Mouse (Mus musculus) lung, adult 18-20 months (tissue): Measurements from ENCODE around the gene Slc11a2.
"Not testable (repeated sequence)": the region's sequence is repeated elsewhere in the genome, so short reads cannot be mapped to it uniquely, and the experiment has no call there.

Experiments used
- DNase-seq, 2 experiments: peaks; one replicate each; pipeline ENCODE4 v3.0.0; 2022; ENCODE audit warnings: mixed read lengths in 2 of 2

The Slc11a2 gene

DNA sequence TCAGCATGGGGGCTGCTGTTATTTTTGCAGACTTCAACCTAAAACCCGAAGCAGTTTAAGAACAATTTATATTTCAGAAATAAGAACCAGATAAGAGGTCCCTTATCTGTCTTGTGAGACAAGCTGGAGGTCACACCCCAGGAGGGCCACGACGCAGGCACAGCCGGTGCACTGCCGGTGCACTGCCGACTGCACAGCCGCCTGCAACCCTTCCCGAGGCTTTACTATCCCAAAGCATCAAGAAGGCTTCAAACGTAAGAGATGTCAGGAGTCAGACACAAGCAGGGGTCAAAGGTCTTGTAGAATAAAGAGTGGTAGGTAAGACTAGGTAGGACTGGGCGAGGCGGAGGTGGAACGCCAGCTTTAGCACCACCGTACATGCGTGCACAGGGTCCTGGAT is 22.5 kb downstream of the Slc11a2 start:
- no peak for DNase-seq

DNA sequence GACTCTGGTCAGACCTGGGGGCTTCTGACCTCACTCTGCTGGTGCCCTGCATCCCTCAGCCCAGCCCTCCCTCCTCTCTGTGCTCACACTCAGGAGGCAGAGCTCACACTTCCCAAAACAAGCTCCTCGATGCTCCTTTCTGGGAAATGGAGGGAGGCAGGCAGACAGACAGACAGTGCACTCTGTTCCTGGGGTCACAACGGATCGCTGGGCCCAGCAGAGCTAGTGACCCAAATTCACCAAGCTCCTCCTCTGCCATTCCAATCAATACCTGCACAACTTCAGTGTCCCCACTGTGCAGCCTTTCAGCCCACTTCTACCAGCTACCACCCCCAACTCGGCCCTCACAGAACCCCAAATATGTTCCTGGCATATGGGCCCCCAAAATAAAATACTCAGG is 23.1 kb downstream of the Slc11a2 start:
- DNase-seq, result no peak

DNA sequence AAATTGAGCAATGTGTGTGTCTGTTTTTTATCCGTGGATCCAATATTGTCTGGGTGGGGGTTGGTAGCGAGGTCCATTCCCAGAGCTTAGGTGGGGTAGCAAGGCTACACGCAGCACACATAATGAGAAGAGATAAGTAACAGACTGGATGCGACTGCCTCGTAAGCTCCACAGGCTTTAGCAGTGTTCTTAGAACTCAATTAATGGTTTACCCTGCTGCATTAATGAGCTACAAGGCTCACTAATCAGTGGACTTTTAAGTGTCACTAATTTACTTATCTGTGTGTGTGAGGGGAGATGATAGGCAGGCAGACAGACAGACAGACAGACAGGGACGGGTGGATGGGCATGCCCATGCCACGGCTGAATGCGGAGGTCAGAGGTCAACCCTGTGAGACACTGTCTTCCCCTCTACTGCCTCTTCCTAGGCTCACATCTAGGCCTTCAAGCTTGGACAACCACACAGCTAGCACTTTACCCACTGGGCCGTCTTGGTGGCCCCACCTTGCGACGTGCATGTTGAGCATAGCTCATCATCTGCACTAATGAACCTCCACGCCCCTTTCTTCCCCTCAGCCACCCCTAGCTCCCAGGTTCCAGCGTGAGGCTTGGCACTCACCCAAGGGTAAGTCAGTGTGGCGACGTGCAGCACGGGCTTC is 24.2 kb downstream of the Slc11a2 start:
- no peak for DNase-seq

DNA sequence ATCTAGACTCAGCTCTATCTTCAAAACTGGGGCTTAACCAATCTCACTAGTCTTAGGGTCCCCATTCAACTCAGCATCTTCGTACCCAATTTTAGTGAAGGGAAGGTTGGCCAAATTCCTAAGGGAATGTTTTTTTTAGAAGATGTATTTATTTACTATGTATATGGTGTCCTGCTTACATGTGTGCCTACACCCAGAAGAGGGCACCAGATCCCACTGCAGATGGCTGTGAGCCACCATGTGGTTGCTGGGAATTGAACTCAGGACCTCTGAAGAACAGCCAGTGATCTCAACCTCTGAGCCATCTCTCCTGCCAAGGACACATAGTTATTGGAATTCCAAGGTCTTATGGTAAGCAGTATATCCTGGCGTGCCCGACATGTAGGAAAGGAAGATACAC is 29.3 kb downstream of the Slc11a2 start:
- no peak for DNase-seq

DNA sequence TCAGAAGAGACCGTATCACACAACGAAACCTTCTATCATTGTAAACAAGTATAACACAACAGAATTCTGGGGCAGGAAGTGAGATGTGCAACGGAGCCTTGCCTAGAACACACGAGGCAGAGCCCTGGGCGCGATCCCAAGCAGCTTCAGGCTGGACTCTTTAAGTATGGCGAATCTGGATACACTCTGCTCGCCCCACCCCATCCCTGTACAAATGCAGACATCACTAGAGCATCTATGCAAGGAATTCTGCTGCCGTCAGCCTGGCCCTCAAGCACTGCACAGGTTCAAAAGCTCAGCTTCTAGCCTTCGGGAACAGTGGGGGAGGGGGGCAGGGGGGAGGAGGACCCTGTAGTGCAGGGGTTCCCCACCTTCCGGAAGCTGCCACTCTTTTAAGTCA is 31.9 kb downstream of the Slc11a2 start:
- no peak for DNase-seq

DNA sequence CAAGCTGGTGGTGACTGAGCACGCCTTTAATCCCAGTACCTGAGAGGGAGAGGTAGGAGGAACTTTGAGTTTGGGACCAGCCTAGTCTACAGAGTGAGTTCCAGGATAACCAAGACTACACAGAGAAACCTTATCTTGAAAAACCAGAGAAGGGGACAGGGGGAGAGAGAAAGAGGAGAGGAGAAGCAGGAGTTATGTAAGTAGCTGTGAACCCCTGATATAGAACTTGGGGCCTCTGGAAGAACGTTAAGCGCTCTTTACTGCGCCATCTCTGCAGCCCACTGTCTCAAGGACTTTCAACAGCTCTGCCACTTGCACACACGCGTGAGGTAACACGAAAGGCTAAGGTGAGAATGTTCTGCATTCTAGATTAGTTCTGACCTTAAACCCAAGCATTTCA is 33.3 kb downstream of the Slc11a2 start:
- no peak for DNase-seq

DNA sequence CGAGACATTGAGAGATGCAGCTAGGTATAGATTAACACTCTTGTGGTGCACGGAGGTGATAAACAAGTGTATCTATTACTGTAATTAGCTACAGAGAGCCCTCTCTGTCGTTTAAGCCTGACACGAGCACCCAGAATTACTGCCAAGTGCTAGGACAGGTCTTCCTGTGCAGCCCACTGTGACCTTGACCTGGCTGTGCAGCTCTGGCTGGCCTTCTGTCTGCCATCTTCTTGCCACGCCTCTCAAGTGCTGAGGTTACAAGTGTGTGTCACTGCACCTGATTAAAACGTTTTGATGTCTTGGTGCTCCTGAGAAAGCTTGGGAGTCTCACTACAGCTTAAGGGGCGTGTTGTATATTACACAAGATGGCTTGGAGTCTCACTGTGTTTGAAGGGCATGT is 33.8 kb downstream of the Slc11a2 start:
- no peak for DNase-seq

DNA sequence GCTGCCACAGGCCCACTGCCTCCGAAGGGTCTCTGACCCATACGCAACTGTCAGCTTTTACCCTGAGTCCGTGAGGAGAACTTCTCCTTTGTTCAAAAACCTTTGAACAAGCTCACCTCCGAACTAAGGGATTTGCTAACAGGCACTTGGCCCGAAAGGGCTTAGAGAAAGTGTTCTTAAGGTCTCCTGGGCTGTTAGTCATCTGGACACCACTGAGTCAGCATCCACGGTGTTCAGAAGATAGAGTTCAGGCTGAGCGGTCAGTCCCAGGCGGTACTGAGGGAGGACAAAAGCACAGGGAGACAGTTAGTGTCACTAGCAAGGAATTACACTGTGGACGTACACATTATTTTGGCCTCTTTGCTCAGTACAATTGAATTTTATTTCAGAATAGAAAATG is 36.0 kb downstream of the Slc11a2 start:
- DNase-seq, result no peak

DNA sequence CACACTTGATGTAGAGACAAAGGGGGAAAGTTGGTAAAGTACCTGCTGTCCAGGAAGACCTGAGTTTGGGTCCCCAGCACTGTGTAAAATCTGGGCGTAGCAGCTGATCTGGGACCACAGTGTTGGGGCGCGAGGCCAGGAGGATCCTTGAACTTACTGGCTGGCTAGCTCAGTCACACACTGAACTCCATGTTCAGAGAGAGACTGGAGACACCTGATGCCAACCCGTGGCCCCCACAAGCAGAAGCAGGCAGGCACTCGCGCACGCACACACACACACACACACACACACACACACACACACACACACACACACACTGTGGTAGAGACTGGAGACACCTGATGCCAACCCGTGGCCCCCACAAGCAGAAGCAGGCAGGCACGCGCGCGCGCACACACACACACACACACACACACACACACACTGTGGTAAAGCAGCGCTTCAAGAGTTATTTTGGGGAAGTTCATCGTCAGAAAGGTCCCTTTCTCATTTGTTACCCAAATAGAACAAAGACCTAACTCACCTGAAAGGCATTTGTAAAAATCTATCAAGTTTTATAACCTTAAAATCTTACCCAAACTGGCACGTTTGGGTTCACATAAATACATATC is 36.5 kb downstream of the Slc11a2 start:
- no peak for DNase-seq

DNA sequence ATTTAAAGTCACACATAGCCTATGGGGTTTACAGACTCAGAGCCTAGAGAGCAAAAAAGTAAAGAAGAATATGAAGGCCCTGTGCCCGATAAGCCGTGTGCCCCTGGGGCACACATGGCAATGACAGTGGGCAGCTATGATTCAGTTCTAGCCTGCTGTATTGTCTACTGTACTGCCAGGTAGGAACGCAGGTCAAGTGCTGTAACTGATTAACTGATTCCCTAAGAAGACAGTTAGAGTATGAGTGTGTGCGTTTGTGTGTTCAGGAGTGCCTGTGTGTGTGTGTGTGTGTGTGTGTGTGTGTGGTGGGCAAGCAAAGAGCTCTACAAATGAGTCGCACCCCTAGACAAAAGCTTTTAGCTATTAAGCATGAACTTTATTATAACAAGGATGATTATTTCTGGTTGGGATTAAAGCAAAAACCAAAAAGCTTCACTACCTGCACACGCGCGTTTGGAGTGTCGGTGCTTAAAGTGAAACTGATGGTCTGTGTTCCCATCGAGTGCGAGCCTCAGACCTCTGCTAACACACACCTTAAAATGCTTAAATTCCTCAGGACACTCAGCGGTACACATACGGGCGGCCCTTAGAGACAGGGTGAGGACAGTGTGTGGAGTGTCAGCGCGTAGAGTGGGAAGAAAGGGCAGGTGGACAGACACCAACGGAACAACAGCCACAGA is 37.2 kb downstream of the Slc11a2 start:
- peak; percentile 35 to 57 for DNase-seq

DNA sequence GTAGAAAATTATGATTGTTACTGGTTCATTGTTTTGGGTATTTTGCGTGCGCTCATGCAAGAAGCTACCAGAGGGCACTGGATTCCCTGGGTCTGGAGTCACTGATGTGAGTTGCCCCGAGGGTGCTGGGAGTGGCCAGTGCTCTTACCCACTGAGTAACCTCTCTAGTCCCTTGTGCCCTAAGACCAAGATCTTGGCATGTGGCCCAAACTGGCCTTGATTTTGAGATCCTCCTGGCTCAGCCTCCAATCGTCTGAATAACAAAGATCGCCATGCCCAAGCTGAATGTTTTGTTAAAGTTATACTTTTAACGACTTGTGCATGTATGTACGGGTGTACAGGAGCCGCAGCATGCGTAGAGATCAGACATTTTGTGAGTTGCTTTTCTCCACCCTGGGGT is 39.2 kb downstream of the Slc11a2 start:
- no peak for DNase-seq

DNA sequence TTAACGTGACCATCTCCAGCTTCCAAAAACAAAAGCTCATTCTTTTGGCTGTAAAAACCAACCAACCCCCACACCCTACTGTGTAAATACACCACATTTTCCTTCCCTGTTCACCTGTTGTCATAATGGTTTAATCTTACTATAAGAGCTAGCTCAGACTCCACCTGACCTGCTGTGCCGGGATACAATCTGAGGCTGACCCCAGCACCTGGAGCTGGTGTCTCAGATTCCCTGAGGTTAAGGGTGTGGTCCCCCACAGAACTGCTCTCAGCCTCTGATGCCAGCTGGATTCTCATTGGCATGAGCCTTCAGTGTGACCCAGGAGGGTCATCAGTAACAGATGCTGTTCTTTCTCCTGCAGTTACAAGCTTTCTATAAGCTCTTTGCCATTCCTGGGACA is 44.8 kb downstream of the Slc11a2 start:
- no peak for DNase-seq

DNA sequence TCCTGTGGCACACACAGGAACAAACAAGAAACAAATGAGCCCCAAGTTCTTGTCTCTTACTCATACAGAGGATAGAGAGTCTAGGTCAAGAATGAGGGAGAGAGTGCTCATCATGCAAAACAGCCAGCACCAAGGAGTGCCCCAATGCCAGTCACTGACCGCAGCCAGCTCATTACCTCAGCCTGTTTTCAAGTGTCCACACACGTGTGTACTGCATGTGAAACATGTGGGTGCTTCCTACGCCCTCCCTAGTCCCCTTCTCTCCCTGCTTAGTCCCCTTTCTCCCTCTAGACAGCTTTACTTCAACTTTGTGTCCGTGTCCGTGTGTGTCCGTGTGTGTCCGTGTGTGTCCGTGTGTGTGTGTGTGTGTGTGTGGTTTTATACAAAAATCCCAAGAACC is 45.2 kb downstream of the Slc11a2 start:
- peak; percentile 20 to 55 for DNase-seq

DNA sequence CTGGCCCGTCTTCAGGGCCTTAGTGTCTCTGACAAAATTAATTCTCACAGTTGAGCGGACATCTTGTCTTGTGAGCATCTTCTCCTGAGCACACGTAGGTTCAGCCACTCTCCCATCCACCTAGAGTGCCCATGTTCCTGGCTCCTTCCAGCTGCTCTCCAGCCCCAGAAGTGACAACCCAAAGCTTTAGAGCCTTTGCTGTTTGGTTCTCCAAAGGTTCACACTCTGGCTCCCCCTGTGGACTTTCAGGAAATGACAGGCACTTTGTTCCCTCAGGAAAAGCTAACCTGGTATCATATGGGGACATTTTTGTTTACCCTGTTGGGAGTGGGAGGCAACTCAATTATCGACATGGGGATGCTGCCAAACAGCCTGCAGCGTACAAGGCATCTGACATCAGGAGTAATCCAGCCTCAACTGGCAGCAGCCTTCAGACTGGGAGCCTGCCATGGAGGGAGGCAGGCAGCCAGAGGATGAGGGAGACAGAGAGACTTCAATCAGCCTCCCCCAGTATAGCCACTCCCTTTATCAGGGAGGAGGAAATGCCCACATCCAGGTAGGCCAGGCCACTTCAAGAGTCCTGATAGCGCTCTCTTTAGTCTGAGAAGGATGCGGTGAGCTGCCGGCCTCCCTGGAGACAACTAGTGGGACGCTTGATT is 46.9 kb downstream of the Slc11a2 start:
- DNase-seq, result not testable (repeated sequence)

DNA sequence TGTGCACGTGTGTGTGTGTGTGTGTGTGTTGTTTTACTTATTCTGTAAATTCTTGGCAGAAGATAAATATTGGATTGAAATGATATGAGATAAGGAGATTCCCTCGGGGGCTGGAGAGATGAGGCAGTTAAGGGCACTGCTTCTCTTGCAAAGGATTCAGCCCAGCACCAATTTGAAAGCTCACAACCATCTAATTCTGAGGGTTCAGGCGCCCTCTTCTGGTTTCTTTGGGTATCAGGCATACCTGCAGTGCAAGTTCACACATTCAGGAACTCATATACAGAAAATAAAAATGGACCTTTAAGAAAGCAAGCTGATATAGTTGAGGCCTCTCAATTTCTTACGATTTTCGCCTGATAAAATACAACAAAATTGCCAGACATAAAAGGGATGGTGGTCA is 49.8 kb downstream of the Slc11a2 start:
- DNase-seq, result peak; percentile 60 to 73

DNA sequence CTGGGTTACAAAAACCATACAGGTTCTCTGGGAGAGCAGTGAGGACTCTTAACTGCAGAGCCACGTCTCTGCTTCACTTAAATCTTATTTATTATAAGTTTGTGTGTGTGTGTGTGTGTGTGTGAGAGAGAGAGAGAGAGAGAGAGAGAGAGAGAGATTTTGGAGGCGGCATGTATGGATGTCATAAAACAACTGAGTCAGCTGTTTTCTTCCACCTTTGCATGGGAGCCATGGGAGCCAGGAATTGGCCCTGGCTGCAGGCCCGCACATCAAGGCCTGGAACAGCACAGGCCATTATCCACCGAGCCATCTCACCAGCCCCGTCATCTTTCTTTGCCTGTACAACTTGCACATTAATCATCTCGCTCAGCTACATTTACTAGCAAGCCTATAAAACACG is 57.8 kb downstream of the Slc11a2 start:
- DNase-seq, result no peak

DNA sequence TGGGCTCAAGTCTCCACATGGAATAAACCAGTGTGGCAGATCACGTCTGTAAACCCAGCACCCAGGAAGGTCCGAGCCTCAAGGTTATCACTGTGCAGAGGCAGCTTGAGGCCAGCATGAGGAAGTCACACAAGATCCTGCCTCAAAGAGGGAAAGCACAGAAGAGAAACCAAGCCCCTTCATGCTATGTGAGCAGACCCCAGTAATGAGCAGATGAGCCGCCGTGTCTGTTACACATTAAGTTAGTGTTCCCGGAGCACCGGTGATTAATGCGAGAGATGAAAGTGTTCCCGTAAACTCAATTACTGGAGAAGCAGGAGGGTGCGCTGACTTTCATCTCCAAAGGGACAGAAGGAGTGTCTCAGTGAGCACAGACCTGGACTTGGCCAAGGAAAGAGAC is 58.9 kb downstream of the Slc11a2 start:
- not testable (repeated sequence) for DNase-seq

DNA sequence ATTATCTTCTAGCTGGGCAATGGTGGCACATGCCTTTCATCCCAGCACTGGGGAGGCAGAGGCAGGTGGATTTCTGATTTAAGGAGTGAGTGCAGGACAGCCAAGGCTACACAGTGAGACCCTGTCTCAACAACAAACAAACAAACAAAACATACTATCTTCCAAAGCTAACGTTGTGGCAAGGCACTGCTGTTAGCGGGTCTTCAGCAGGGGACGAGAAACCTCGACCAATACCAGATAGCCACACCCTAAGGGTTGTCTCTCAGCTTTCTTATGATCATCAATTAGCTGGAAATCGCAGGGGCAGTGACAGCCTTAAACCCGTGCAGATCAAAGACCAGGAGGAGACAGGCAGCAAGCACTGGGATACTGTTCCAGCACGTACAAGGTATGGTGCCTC is 60.6 kb downstream of the Slc11a2 start, which contains the start of gene Higd1c:
Higd1c (plus strand) TSS at position 301 of the 400 bp plus-strand sequence.
- no peak for DNase-seq

DNA sequence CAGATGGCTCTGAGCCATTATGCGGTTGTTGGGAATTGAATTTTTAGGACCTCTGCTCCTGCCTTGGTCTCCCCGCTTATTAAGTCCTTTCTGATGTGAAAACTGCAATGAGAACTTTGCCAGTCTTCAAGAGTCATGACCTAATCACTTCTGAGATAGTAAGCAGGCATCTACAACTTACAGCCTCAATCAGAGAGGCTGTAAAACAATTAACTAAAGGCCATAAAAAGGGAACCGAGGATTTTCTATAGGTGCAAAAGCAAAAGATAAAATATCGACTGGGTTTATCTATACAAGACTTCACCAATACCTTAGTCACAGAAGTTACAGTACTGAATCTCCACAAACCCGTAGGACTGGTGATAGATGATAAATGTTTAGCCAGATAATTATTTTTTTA is 69.0 kb downstream of the Slc11a2 start:
- DNase-seq, result no peak

DNA sequence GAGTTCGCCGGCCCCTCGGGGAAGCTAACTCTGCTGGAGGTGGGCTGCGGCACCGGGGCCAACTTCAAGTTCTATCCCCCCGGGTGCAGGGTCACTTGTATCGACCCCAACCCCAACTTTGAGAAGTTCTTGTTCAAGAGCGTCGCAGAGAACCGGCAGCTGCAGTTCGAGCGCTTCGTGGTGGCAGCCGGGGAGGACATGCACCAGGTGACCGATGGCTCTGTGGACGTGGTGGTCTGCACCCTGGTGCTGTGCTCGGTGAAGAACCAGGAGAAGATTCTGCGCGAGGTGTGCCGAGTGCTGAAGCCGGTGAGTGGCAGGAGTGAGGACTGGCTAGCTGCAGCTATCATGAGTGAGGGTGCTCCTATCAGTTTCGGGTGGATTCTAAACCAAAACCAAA is 71.5 kb downstream of the Slc11a2 start:
- not testable (repeated sequence) for DNase-seq

DNA sequence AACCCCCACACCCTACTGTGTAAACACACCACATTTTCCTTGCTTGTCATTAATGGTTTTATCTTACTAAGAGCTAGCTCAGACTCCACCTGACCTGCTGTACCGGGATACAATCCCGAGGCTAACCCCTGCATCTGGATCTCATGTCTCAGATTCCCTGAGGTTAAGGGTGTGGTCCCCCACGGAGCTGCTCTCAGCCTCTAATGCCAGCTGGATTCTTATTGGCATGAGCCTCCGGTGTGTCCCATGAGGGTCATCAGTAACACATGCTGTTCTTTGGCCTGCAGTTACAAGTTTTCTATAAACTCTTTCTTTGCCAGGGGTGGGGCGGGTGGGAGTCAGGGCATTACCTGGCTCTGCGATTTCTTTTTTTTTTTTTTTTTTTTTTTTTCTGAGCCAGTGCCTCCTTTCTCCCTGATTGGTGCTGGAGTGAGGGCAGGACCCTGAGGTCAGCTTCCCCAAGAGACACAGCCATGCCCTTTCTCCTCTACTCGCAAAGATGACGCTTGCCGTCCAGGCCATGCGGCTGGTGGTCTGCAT is 72.1 kb downstream of the Slc11a2 start, which contains the start of the genes Methig1 and Mettl7a2:
Methig1 (plus strand) TSS at position 439 of the 540 bp plus-strand sequence.
Mettl7a2 (plus strand) TSS at position 490 of the 540 bp plus-strand sequence.
- DNase-seq, result no peak

DNA sequence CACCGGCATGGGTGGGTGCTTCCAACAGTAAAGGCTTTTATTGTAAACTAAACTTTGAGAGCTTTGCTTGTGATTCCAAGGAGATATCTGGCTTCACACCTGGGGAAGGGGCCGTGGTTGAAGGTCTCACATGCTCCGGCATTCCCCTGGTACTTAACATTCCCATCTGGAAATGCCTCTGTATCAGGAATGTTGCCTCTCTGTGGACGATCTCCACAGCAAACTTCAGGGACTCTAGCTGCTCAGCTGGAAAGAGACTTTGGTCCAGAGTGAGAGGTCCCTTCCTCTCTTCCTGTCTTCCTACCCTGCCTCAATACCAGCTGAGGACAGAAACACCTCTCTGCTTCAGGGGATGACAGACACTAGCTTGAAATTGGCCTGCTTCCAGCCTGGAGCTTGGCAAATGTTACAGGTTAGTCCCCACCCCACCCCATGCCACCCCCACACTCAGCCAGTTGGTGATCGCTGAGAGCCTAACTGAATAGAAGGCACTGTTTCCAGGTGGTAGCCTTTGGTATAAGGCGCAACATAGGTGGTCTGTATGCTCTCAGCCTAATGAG is 73.3 kb downstream of the Slc11a2 start:
- no peak for DNase-seq

DNA sequence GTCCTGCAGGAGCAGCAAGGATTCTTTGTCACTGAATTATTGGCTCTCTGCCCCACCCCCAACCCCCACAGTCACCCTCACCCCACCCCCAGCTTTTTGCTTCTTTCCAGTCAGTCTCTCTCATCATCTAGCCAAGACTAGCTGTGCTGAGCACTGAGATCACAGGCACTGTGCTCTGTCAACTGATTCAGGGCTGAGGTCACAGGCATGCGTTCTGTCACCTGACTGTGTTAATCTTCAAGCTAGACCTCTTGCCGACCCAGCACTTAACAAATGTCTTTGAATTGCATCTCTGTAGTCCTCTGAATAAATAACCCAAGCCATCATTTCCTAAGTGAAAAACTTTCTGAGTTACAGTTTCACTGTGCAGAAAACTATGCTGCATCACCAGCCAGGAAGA is 75.4 kb downstream of the Slc11a2 start:
- no peak for DNase-seq
